Mouse (Mus musculus) midbrain, embryonic 10.5 days (tissue): Measurements from ENCODE around the gene Cpne5. TPM values are rescaled to one million over a fixed set of nuclear protein-coding genes. Genes with fewer than 3 reads are reported as not detected.
"Not testable (repeated sequence)": the region's sequence is repeated elsewhere in the genome, so short reads cannot be mapped to it uniquely, and the experiment has no call there.

Experiments used
- DNase-seq: peaks from one replicate; pipeline ENCODE4 v3.0.0-alpha.2; 2017; ENCODE audit warnings: low spot score
- H3K27ac ChIP-seq: fragments of 300-500 bp; sonication (generic); replicated peaks from 2 replicates; pipeline ENCODE4 v1.5.1; 2016; ENCODE audit warnings: mild to moderate bottlenecking
- H3K27me3 ChIP-seq: fragments of 300-500 bp; sonication (generic); 2 replicates; pipeline ENCODE4 v1.6.1; 2016; ENCODE audit warnings: low read depth, mild to moderate bottlenecking; ENCODE audit not compliant: poor library complexity, severe bottlenecking
- H3K36me3 ChIP-seq: fragments of 300-500 bp; sonication (generic); 2 replicates; pipeline ENCODE4 v1.6.1; 2016; ENCODE audit warnings: mild to moderate bottlenecking, moderate library complexity
- H3K4me1 ChIP-seq: fragments of 300-500 bp; sonication (generic); 2 replicates; pipeline ENCODE4 v1.6.1; 2016
- H3K4me3 ChIP-seq: fragments of 300-500 bp; sonication (generic); 2 replicates; pipeline ENCODE4 v1.5.1; 2016; ENCODE audit warnings: mild to moderate bottlenecking, moderate library complexity
- H3K9me3 ChIP-seq: fragments of 300-500 bp; sonication (generic); replicated peaks from 2 replicates; pipeline ENCODE4 v1.6.1; 2016; ENCODE audit warnings: mild to moderate bottlenecking
- WGBS: fragments of 180-500 bp; shearing (Covaris S2); methylation state at CpG from one replicate; pipeline ENCODE4 v1.1.7; 2016; 5-methylcytosine and 5-hydroxymethylcytosine counted together
- polyA plus RNA-seq: library from polyadenylated mRNA; unstranded; fragments of >200 nt; fragmentation: Nextera tagmentation; extraction: Ambion mirVana; gene quantifications from 2 replicates; pipeline ENCODE4 v1.2.1, GENCODE M21; 2016

Gene Cpne5
- 10.7 and 14.8 TPM in 2 replicates for polyA plus RNA-seq

GRCm38 (mm10) chr17:29237772-29238420, at the start of gene Cpne5:
TSS of gene Cpne5 (minus strand) at chr17:29238167.
- peak; percentile 51 for DNase-seq
- Histone ChIP-seq H3K27ac (peak within 1 kb of the TSS; percentile 86), H3K9me3 (no peaks in the 10 kb centered on the region), H3K4me3 (peak within 1 kb of the TSS; percentile 83), H3K27me3 (peaks cover 82% of the 10 kb centered on the region), H3K36me3 (no peaks in the 10 kb centered on the region), H3K4me1 (peaks cover 56% of the 10 kb centered on the region)
- WGBS: under 1% methylated on average over 68 of the region's 73 CpGs

- no peaks in the 10 kb centered on the region for H3K27me3 ChIP-seq
- H3K36me3 ChIP-seq: peaks cover 61% of the 10 kb centered on the region
- H3K9me3 ChIP-seq: peaks cover 11% of the 10 kb centered on the region; the same call in 1 of the 2 replicates
- H3K4me1 ChIP-seq: peaks cover 10% of the 10 kb centered on the region
- DNase-seq: no peak
- 70% methylated on average over 21 of the region's 21 CpGs for WGBS
- 0 out of 2 replicates have a peak overlapping the region, but pooled peaks have one; percentile 3 for H3K27ac ChIP-seq
- no peak overlapping the region for H3K4me3 ChIP-seq
Observed at GRCm38 (mm10) chr17:29282216-29282952, 44.4 kb upstream of the Cpne5 start.

- Histone ChIP-seq H3K36me3 (peaks cover 56% of the 10 kb centered on the region), H3K27ac (no peak overlapping the region), H3K9me3 (peaks cover 10% of the 10 kb centered on the region; the same call in 1 of the 2 replicates), H3K27me3 (no peaks in the 10 kb centered on the region), H3K4me1 (peaks cover 10% of the 10 kb centered on the region), H3K4me3 (no peak overlapping the region)
- no peak for DNase-seq
- 91% methylated on average over 5 of the region's 5 CpGs for WGBS
Observed at GRCm38 (mm10) chr17:29281541-29281940, 43.6 kb upstream of the Cpne5 start.

- peaks cover 46% of the 10 kb centered on the region for H3K36me3 ChIP-seq
- no peak overlapping the region for H3K27ac ChIP-seq
- WGBS: 92% methylated on average over 5 of the region's 5 CpGs
- no peaks in the 10 kb centered on the region for H3K27me3 ChIP-seq
- peaks cover 2% of the 10 kb centered on the region; the same call in 1 of the 2 replicates for H3K9me3 ChIP-seq
- DNase-seq: no peak
- peaks cover 10% of the 10 kb centered on the region for H3K4me1 ChIP-seq
- no peak overlapping the region for H3K4me3 ChIP-seq
Observed at GRCm38 (mm10) chr17:29280422-29280821, 42.5 kb upstream of the Cpne5 start.

GRCm38 (mm10) chr17:29273889-29274288, 35.9 kb upstream of the Cpne5 start:
- Histone ChIP-seq H3K4me3 (no peak overlapping the region), H3K4me1 (peaks cover 17% of the 10 kb centered on the region), H3K27me3 (no peaks in the 10 kb centered on the region), H3K36me3 (peaks cover 8% of the 10 kb centered on the region), H3K9me3 (no peaks in the 10 kb centered on the region), H3K27ac (no peak overlapping the region)
- no peak for DNase-seq
- 87% methylated on average over 11 of the region's 11 CpGs for WGBS

- no peak for DNase-seq
- 81% methylated on average over 7 of the region's 7 CpGs for WGBS
- Histone ChIP-seq H3K4me3 (no peak overlapping the region), H3K27me3 (no peaks in the 10 kb centered on the region), H3K36me3 (peaks cover 4% of the 10 kb centered on the region; the same call in 1 of the 2 replicates), H3K27ac (no peak overlapping the region), H3K4me1 (peaks cover 20% of the 10 kb centered on the region), H3K9me3 (no peaks in the 10 kb centered on the region)
Observed at GRCm38 (mm10) chr17:29273156-29273555, 35.2 kb upstream of the Cpne5 start.

- H3K27ac ChIP-seq: no peak overlapping the region
- no peak for DNase-seq
- no peaks in the 10 kb centered on the region for H3K27me3 ChIP-seq
- no peaks in the 10 kb centered on the region for H3K9me3 ChIP-seq
- no peaks in the 10 kb centered on the region for H3K36me3 ChIP-seq
- H3K4me3 ChIP-seq: peak overlapping the region; percentile 93; the same call in 1 of the 2 replicates
- peaks cover 22% of the 10 kb centered on the region for H3K4me1 ChIP-seq
- WGBS: 94% methylated on average over 9 of the region's 9 CpGs
Observed at GRCm38 (mm10) chr17:29270148-29270698, 32.3 kb upstream of the Cpne5 start.

GRCm38 (mm10) chr17:29269349-29269706, 31.4 kb upstream of the Cpne5 start:
- no peak for DNase-seq
- no peaks in the 10 kb centered on the region for H3K27me3 ChIP-seq
- H3K4me1 ChIP-seq: peaks cover 27% of the 10 kb centered on the region
- H3K36me3 ChIP-seq: no peaks in the 10 kb centered on the region
- peak overlapping the region; percentile 94 for H3K27ac ChIP-seq
- 29% methylated on average over 10 of the region's 10 CpGs for WGBS
- no peaks in the 10 kb centered on the region for H3K9me3 ChIP-seq
- H3K4me3 ChIP-seq: peak overlapping the region; percentile 93

- Histone ChIP-seq H3K27ac (peak within 1 kb of the TSS; percentile 94), H3K36me3 (no peaks in the 10 kb centered on the region), H3K9me3 (no peaks in the 10 kb centered on the region), H3K27me3 (no peaks in the 10 kb centered on the region), H3K4me3 (peak within 1 kb of the TSS; percentile 93), H3K4me1 (peaks cover 31% of the 10 kb centered on the region)
- WGBS: under 1% methylated on average over 62 of the region's 63 CpGs
- peak; percentile 97 for DNase-seq
Observed at GRCm38 (mm10) chr17:29268682-29269348, 30.8 kb upstream of the Cpne5 start, which contains the start of gene BC004004. TSS of gene BC004004 (plus strand) at chr17:29268788.

- WGBS: 61% methylated on average over 6 of the region's 6 CpGs
- no peaks in the 10 kb centered on the region for H3K9me3 ChIP-seq
- peak overlapping the region; percentile 93 for H3K4me3 ChIP-seq
- DNase-seq: no peak
- peaks cover 32% of the 10 kb centered on the region for H3K4me1 ChIP-seq
- H3K27ac ChIP-seq: peak overlapping the region; percentile 94
- H3K36me3 ChIP-seq: no peaks in the 10 kb centered on the region
- H3K27me3 ChIP-seq: no peaks in the 10 kb centered on the region
Observed at GRCm38 (mm10) chr17:29267931-29268681, 30.1 kb upstream of the Cpne5 start.

GRCm38 (mm10) chr17:29267040-29267439, 29.1 kb upstream of the Cpne5 start:
- H3K9me3 ChIP-seq, DNase-seq, H3K27ac ChIP-seq, H3K4me3 ChIP-seq, H3K27me3 ChIP-seq, H3K36me3 ChIP-seq: not testable (repeated sequence)
- 87% methylated on average over 2 of the region's 2 CpGs for WGBS
- peaks cover 43% of the 10 kb centered on the region for H3K4me1 ChIP-seq

- Histone ChIP-seq H3K36me3 (peaks cover 22% of the 10 kb centered on the region), H3K27me3 (no peaks in the 10 kb centered on the region), H3K27ac (peak overlapping the region; percentile 99), H3K9me3 (no peaks in the 10 kb centered on the region), H3K4me3 (peak overlapping the region; percentile 88), H3K4me1 (peaks cover 55% of the 10 kb centered on the region)
- DNase-seq: no peak
- WGBS: 91% methylated on average over 5 of the region's 5 CpGs
Observed at GRCm38 (mm10) chr17:29264760-29265159, 26.8 kb upstream of the Cpne5 start.
